Mouse (Mus musculus): Measurements from ENCODE around the gene Gadd45b. TPM values are rescaled to one million over a fixed set of nuclear protein-coding genes. Genes with fewer than 3 reads are reported as not detected.

The Gadd45b gene
- total and polyA plus RNA-seq, 3 experiments, result 14.9 to 52.5 (median 24.4) TPM

- Histone ChIP-seq H3K27me3 (replicated peaks) (no peaks in the 10 kb centered on the region), H3K4me2 (ENCODE audit: insufficient read depth, low read depth, poor library complexity, severe bottlenecking) (no peak overlapping the region), H3K4me1 (ENCODE audit: control insufficient read depth in 1 of 2, insufficient read depth in 2 of 2) (peaks cover 10 to 26% of the 10 kb centered on the region in 2 experiments), H3K79me2 (replicated peaks; ENCODE audit: control insufficient read depth, extremely low read depth, insufficient read depth, poor library complexity, severe bottlenecking) (no peaks in the 10 kb centered on the region), H3K27ac (ENCODE audit: insufficient read depth, low read depth) (no peak overlapping the region), H3K36me3 (replicated peaks in 1 of 2; ENCODE audit: control insufficient read depth in 1 of 2, insufficient read depth in 1 of 2, low read length in 1 of 2) (no peaks in the 10 kb centered on the region), H3K9ac (ENCODE audit: insufficient read depth, low read depth) (no peak overlapping the region), H3K9me3 (replicated peaks; ENCODE audit: low read length) (no peaks in the 10 kb centered on the region), H3K4me3 (replicated peaks in 1 of 3; ENCODE audit: low read depth in 2 of 3, low read length in 2 of 3, poor library complexity in 1 of 3) (no peak overlapping the region)
- no peak for DNase-seq (ENCODE audit: extremely low read depth)
- in situ Hi-C loops (cut with MboI; ENCODE audit: low pct_ligation_motif_present, low pct_unique_long_range_greater_than_20kb, low sequenced_read_pairs) (no loop called here), dilution Hi-C loops (cut with MboI; ENCODE audit: extremely low pct_ligation_motif_present, extremely low pct_unique_long_range_greater_than_20kb, low sequenced_read_pairs) (no loop called here)
- TF ChIP-seq HCFC1 (IDR thresholded peaks at IDR 0.05; ENCODE audit: low read depth, low read length) (no peak), ZKSCAN1 (IDR thresholded peaks at IDR 0.05; ENCODE audit: borderline replicate concordance, low read depth, low read length) (no peak), SMC3 (IDR thresholded peaks at IDR 0.05; ENCODE audit: low read depth, low read length) (0 out of 2 replicates have a peak, but pooled peaks have one; percentile 8), ZNF384 (IDR thresholded peaks at IDR 0.05; ENCODE audit: low read depth, low read length) (no peak), UBTF (IDR thresholded peaks at IDR 0.05; ENCODE audit: low read depth, low read length) (no peak), CTCF (conservative IDR thresholded peaks at IDR 0.05 in 1 of 2, IDR thresholded peaks at IDR 0.05 in 1 of 2; ENCODE audit: low read depth in 2 of 2, low read length in 2 of 2) (0 out of 4 replicates have a peak, but pooled peaks of 1 of the 2 experiments have one; percentile 15), ZMIZ1 (IDR thresholded peaks at IDR 0.05; ENCODE audit: low read depth, low read length) (no peak), NRF1 (IDR thresholded peaks at IDR 0.05; ENCODE audit: low read depth, low read length) (no peak), MAX (IDR thresholded peaks at IDR 0.05; ENCODE audit: low read length) (no peak), MAZ (IDR thresholded peaks at IDR 0.05; ENCODE audit: low read depth, low read length) (no peak), USF2 (conservative IDR thresholded peaks at IDR 0.05; ENCODE audit: low read depth, low read length) (no peak), TCF12 (IDR thresholded peaks at IDR 0.05; ENCODE audit: low read depth, low read length) (no peak), JUN (IDR thresholded peaks at IDR 0.05; ENCODE audit: insufficient read depth, low read depth, low read length) (no peak), PAX5 (IDR thresholded peaks at IDR 0.05; ENCODE audit: low read length) (no peak), GABPA (IDR thresholded peaks at IDR 0.05; ENCODE audit: insufficient replicate concordance, low read depth, low read length) (no peak), RAD21 (IDR thresholded peaks at IDR 0.05; ENCODE audit: low read depth, low read length) (no peak)
Measured at GRCm38 (mm10) chr10:80957791-80958190, 27.9 kb downstream of the Gadd45b start.

- Histone ChIP-seq H3K27me3 (replicated peaks) (no peaks in the 10 kb centered on the region), H3K9me3 (replicated peaks; ENCODE audit: low read length) (no peaks in the 10 kb centered on the region), H3K79me2 (replicated peaks; ENCODE audit: control insufficient read depth, extremely low read depth, insufficient read depth, poor library complexity, severe bottlenecking) (no peaks in the 10 kb centered on the region), H3K27ac (ENCODE audit: insufficient read depth, low read depth) (no peak overlapping the region), H3K4me3 (replicated peaks in 1 of 3; ENCODE audit: low read depth in 2 of 3, low read length in 2 of 3, poor library complexity in 1 of 3) (no peak overlapping the region), H3K36me3 (replicated peaks in 1 of 2; ENCODE audit: control insufficient read depth in 1 of 2, insufficient read depth in 1 of 2, low read length in 1 of 2) (no peaks in the 10 kb centered on the region), H3K4me1 (ENCODE audit: control insufficient read depth in 1 of 2, insufficient read depth in 2 of 2) (peaks cover 20 to 40% of the 10 kb centered on the region in 2 experiments), H3K4me2 (ENCODE audit: insufficient read depth, low read depth, poor library complexity, severe bottlenecking) (no peak overlapping the region), H3K9ac (ENCODE audit: insufficient read depth, low read depth) (no peak overlapping the region)
- TF ChIP-seq SIN3A (IDR thresholded peaks at IDR 0.05; ENCODE audit: low read length) (no peak), MXI1 (IDR thresholded peaks at IDR 0.05; ENCODE audit: low read depth, low read length) (no peak), CHD1 (IDR thresholded peaks at IDR 0.05; ENCODE audit: low read depth, low read length) (no peak), TCF12 (IDR thresholded peaks at IDR 0.05; ENCODE audit: low read depth, low read length) (no peak), MYC (IDR thresholded peaks at IDR 0.05; ENCODE audit: low read depth, low read length) (no peak), GABPA (IDR thresholded peaks at IDR 0.05; ENCODE audit: insufficient replicate concordance, low read depth, low read length) (no peak), EP300 (IDR thresholded peaks at IDR 0.05; ENCODE audit: low read length) (no peak), POLR2A (IDR thresholded peaks at IDR 0.05; ENCODE audit: low read depth, low read length) (no peak), ELF1 (IDR thresholded peaks at IDR 0.05; ENCODE audit: low read depth, low read length) (no peak), JUN (IDR thresholded peaks at IDR 0.05; ENCODE audit: insufficient read depth, low read depth, low read length) (no peak), MAZ (IDR thresholded peaks at IDR 0.05; ENCODE audit: low read depth, low read length) (no peak), KAT2A (IDR thresholded peaks at IDR 0.05; ENCODE audit: insufficient replicate concordance, low read length) (no peak), NRF1 (IDR thresholded peaks at IDR 0.05; ENCODE audit: low read depth, low read length) (no peak), IRF4 (IDR thresholded peaks at IDR 0.05; ENCODE audit: low read depth, low read length) (no peak), ETS1 (conservative IDR thresholded peaks at IDR 0.05; ENCODE audit: low read depth, low read length) (no peak), CTCF (conservative IDR thresholded peaks at IDR 0.05 in 1 of 2, IDR thresholded peaks at IDR 0.05 in 1 of 2; ENCODE audit: low read depth in 2 of 2, low read length in 2 of 2) (no peak), JUND (conservative IDR thresholded peaks at IDR 0.05; ENCODE audit: low read depth, low read length) (no peak), MEF2A (IDR thresholded peaks at IDR 0.05; ENCODE audit: borderline replicate concordance, low read depth, low read length) (no peak), MAX (IDR thresholded peaks at IDR 0.05; ENCODE audit: low read length) (no peak), TBP (conservative IDR thresholded peaks at IDR 0.05; ENCODE audit: low read depth, low read length) (no peak)
- DNase-seq (ENCODE audit: extremely low read depth), result no peak
- in situ Hi-C loops (cut with MboI; ENCODE audit: low pct_ligation_motif_present, low pct_unique_long_range_greater_than_20kb, low sequenced_read_pairs) (no loop called here), dilution Hi-C loops (cut with MboI; ENCODE audit: extremely low pct_ligation_motif_present, extremely low pct_unique_long_range_greater_than_20kb, low sequenced_read_pairs) (no loop called here)
Measured at GRCm38 (mm10) chr10:80958979-80959637, 29.2 kb downstream of the Gadd45b start.

Measured in CH12.LX (cell line).